Mouse (Mus musculus) testis, adult 2 months (tissue): ENCODE measurements around the gene Pycr1.

ENCODE experiments used
- CTCF ChIP-seq: fragments of 200-500 bp; IDR thresholded peaks from 2 replicates; pipeline ENCODE4 v1.5.1; 2012; ENCODE audit warnings: low read depth, mild to moderate bottlenecking, inconsistent platforms, low read length, moderate library complexity; ENCODE audit not compliant: control insufficient read depth, insufficient read depth, insufficient replicate concordance
- POLR2A ChIP-seq: fragments of 200-500 bp; IDR thresholded peaks from 2 replicates; pipeline ENCODE4 v1.6.1; 2012; ENCODE audit warnings: low read depth, mild to moderate bottlenecking, inconsistent platforms, low read length, moderate library complexity; ENCODE audit not compliant: control insufficient read depth

DNA sequence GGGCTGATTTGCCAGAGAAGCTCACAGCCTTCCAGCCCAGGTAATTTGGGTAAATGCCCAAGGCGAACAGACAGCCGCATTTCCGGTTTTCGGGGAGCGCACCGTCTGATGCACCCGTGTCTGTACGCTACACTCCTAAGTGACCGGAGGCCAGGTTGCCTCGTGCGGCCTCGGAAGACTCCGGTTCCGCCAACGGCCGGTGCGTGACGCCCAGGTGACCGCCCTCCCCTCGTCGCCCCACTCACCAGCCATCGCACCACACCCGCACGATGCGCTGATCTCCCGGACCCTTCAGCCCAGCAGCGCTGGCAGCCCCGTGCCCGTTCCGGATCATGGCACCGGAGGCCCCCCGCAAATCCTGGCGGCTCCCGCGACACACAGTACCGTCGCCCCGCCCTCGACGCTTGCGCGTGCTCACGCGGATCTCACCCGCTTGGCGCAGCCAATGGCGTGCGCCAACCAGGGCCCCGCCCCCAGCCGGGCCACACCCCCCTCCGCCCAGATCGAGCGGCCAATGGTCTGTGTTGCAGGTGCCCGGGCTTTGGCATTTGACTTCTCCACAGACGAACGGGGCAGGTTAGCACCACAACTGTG lies 26.0 kb downstream of the Pycr1 start, which contains the start of gene Pcyt2:
- TF ChIP-seq POLR2A (peak; percentile 83), CTCF (no peak)
